Mouse (Mus musculus) spleen, adult 12 weeks (tissue): ENCODE data around the gene Psmb9.

Experiments used
- DNase-seq: peaks from one replicate; pipeline ENCODE4 v3.0.0; 2022; ENCODE audit warnings: low spot score

The Psmb9 gene

DNA sequence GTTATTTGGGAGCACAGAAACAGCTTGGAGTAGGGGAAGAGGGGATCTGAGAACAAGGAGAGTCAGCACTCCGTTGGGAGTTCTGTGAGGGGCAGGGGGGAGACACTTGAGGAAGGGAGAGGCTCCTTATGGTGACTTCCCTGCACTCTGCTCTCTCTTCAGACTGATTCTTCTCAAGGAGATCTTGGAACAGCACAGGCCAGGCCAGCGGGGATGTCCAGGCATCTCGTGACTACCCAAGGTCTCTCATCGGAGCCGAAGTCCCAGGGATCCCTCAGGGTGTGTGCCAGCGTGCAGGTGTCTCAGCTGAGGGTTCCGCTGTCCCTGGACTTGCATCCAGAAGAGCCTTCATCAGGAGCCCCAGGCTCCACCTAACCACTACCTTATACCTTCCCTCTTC lies 48.9 kb downstream of the Psmb9 start:
- DNase-seq = no peak

DNA sequence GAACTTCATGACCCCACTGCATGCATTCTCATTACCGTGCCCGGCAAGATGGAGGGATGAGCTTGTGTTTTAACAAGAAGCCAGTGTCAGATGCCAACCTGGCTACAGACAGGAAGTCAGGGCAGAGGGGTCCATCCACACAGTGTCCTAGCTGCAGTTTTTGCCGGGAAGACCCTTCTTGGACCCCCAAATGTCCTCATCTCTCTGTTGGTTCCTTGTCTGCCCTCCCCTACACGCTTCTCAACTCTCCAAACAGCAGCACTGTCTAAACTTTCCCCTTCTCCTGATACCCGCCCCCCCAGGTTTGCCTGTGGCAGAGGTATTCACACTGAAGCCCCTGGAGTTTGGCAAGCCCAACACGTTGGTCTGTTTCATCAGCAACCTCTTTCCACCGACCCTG lies 50.0 kb downstream of the Psmb9 start:
- DNase-seq = no peak

DNA sequence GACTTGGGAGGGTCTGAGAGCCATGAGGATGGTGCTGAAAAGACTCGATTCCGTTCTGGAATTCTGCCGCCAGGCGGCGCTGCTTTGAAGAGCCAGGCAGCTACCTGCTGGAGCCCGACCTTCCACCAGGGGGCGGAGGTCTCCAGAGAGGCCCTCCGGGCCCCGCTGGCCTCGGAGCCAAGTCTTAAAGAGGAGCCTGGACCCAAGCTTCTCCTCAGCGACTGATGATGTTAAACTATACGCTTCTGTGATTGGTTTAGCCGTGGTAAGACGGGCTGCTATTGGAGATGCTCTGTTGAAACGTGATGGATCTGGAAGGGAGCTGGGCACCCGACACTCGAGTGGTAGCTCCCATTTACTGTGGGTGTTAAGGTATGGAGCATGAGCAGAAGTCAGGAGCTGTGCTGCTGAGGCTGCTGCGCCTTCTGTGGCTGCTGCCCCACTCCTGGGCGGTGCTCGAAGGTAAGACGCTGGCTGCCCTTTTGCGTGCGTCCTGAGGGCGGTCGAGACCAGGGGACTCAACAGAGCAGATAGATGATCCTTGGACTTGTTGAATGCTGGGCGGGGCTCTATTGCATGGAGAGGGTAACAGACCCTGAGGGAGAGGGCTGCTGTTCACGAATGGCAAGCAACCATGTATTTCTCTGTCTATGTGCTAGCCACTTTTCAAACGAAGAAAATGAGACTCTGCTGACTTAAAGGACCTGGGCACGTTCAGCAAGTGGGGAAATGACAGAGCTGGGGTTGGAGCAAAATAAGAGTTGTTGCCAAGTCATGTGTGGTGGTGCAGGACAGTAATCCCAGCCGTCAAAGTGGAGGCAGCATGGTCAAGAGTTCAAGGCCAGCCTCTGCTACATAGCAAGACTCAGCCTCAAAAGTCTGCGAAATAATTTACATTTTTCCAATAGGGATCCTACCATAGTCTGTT lies 52.0 kb downstream of the Psmb9 start:
- peak; percentile 95 for DNase-seq

DNA sequence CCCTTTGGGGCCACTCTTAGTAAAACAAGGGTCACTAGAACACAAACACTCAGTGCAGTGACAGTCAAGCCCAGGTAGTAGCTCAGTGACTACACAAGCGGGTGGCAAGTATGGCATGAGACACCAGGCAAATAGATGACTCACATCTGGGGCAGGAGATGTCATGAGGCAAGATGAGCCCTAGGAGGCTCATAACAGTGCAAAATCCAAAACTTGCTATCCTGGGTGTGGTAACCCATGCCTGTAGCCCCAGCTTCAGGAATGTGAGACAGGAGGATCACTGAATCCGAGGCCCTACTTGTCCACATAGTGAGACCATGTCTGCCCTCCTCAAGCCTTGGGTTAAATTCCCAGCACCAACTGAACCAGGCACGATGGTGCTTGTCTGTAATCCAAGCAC lies 53.1 kb downstream of the Psmb9 start:
- no peak for DNase-seq

DNA sequence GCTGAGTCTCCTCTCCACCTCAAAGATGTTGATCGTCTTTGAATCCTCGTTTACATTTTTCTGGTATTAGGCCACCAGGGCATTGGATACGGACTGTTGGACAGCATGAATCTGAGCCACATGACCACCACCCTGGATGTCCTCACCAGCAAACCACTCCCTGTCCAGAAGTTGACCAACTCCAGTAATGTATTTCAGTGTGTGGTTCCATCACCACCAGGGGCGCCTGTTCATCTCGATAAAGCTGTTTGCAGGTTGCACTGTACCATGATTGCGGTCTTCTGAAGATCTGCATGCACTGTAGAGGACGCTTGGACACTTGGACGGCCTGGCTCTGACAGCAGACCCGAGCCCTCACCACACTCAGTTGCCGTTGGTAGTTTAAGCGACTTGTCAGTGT lies 54.3 kb downstream of the Psmb9 start:
- DNase-seq = no peak
